Mouse (Mus musculus): ENCODE measurements around the gene Gm5767.
A peak's percentile ranks its signal among the peaks of the same experiment; 100 is the strongest.
"Not testable (repeated sequence)": the region's sequence is repeated elsewhere in the genome, so short reads cannot be mapped to it uniquely, and the experiment has no call there.

Gene Gm5767

DNA sequence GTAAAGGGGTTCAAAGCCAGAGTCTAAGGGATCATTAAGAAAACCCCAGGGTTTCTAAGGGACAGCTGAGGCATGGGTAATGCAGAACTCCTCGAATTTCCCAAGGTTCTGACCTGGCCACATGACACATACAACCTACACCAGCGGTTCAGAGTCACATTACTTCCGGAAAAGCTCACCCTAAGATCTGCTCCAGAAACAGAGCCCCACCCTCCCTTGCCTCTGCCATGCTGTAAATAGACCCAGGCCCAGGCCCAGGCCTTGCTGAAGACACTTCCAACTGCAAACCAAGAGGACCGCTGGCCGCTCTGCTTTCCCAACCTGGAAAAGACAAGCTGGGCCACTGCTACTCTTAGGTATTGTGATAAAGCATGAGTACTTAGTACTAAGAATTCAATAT lies 34.3 kb downstream of the Gm5767 start:
- no peak for DNase-seq (ENCODE audit: low spot score)

DNA sequence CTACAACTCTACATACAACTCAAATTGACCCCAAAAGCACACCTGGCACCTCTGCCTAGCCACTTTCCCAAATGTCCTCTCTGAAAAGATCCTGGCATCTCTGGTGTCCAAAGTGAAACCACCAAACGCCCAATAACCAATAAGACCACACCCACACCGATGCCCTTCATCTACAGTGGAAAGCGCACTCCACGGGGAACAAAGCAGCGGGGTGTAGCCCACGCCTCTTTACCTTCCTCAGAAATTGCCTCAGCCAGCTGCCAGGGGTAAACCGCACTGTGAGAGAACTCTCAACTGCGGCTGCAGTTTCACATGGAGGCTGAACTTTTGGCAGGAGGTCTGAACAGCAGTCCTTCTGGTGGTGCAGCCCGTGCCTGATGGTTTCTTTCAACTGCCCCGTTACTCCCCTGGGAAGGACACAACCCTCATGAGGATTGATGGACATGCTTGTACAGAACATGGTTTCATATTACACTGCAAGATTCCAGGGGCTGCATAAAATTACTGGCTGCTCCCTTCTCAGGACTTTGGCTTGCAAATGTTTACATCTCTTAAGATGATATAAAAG lies 35.0 kb downstream of the Gm5767 start:
- DNase-seq (ENCODE audit: low spot score): peak; percentile 42

DNA sequence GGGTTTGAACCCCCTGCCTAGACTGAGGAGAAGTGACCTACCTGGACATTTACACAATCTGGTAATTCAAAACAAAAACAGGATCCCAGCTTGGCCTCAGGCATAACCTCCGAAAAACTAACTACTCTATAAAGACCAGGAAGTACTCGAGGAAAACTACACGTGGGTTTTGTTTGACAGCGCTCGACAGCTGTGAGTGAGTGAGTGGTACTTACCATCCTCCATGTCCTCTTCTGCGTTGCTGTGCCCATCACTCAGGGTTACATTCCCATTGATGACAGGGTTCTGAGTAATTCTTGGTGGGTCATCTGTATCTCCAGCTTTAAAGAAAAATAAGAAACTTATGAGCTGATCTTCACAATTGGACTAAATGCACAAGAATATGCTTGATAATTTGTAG lies 35.7 kb downstream of the Gm5767 start:
- no peak for DNase-seq (ENCODE audit: low spot score)

DNA sequence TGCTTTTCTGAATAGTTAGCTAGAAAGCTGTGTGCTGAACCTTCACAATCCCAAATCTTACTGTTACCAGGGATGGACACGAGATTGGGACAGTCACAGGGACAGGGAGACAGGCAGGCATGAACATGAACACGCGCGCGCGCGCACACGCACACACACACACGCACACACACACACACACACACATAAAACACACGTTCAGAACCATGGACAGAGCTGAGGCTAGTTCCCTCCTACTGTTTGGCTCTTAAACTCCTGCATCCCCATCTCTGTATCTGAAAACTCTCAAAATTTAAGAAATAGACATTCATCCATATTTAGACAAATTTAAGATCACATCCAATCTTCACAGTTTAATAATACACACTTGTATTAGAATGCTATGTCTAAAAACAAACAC lies 37.2 kb downstream of the Gm5767 start:
- DNase-seq (ENCODE audit: low spot score): peak; percentile 28

DNA sequence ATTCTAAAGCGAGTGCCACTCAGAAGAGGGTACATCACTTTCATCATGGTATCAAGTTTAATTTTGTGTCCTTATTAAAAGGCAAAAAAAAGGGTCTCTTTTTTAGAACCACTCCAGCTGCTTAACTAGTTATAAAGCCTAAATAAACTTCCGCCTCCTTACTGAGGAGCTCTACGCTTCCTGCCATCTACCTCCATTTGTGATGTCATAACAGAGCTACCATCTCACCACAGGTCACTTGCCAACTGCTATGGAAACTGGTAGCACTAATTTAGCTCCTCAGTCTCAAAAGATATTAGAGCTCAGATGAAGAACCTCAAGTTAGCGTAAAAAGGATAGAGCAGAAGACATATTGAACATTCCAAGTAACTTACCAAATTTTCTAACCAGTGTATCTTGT lies 39.9 kb downstream of the Gm5767 start:
- no peak for DNase-seq (ENCODE audit: low spot score)

DNA sequence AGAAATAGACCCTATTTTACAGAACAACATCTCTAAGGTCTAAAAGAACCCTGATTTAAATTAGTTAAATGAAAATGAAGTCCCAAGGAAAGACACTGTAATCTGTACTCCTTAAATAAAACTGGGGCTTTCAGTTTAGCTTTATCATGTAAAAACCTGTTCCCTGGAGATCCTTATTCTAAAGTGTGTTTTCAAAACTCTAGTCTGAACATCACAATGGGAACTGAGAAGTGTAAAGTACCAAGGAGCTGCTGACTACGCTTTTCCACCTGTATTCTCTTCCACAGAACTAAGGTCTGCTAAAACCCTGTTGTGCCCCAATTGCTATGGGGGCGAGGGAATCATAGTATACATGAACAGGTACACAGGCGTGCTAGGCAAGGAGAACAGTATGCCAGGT lies 43.5 kb downstream of the Gm5767 start:
- DNase-seq (ENCODE audit: low spot score): no peak

DNA sequence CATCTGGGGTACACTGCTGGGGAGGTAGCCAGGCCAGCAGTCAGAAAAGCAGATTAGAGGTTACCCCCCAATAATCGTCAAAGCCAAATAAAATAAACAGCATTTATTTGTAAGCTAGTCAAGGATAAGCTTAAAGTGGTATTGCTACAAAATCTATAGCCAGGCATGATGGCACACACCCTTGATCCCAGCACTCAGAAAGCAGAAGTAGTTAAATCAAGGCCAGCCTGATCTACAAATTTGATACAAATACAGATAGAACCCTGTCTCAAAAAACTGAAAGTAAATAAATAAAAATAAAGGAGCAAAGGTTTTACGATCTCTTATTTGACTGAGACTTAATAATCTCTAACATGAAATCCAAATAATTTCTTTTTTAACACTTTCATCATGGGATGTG lies 45.2 kb downstream of the Gm5767 start:
- no peak for DNase-seq (ENCODE audit: low spot score)

DNA sequence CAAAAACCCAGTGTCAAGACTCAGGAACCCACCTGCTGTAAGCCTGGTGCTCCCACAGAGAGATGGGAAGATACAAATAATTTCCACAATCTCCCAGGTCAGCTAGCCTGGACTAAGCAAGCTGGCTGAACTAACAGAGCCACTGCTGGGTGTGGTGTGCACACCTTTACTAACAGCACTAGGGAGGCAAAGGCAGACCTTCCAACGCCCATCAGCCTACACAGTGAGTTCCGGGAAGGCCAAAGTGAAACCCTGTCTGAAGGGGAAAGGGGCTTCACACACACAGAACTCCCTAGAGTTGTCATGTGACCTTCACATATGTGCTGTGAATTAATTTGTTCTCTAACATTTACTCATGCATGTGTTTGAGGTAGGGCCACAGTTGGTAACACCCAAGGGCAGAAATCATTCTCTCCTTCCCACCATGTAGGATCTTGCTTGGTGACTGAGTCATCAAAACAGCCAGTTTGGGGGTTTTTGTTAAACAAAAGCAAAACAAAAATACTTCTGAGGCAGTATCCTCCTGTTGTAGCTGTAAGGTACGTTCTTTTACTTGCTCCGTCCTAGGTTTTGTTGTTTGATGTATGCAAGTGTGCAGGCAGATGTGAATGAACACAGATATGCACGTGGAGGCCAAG lies 47.7 kb downstream of the Gm5767 start:
- no peak for DNase-seq (ENCODE audit: low spot score)

DNA sequence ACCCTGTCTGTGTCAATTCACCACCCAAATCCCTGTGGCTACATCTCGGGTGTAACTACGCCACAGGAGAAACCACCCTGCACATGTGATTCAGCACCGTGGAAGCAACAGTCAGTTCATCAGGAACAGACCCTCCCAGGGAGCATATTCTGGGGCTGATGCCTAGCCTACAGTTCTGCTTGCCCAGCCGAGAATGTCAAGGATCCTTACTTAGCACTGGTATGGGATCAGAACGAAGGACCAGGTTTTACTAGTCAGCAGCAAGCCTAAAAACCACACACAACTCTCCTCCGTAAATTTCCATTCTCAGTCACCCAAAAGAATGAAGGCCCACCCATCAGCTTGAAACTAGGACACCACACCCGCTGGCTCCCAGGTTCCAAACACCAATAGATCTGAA lies 51.1 kb downstream of the Gm5767 start:
- DNase-seq (ENCODE audit: low spot score): no peak

DNA sequence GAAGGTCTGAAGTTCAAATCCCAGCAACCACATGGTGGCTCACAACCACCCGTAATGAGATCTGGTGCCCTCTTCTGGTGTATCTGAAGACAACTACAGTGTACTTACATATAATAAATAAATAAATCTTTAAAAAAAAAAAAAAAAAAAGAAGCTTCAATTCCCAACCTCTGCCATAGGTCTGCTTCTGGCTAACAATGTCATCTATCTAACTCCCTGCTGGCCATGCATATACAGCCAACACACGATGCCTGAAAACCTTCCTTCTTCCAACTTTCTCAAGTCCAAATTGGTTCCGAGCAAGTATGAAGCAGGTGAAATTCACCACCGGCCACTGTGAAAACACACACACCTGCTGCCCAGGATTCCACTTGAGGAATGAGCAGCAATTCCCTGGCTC lies 51.9 kb downstream of the Gm5767 start:
- not testable (repeated sequence) for DNase-seq (ENCODE audit: low spot score)
